Mouse (Mus musculus) ES-CJ7 (cell line): ENCODE data around the gene Stard3nl.
"Not testable (repeated sequence)": the region's sequence is repeated elsewhere in the genome, so short reads cannot be mapped to it uniquely, and the experiment has no call there.

Experiments used
- DNase-seq: peaks from one replicate; pipeline ENCODE4 v3.0.0; 2011; ENCODE audit warnings: low read depth, low spot score

Gene Stard3nl

GRCm38 (mm10) chr13:19385226-19385625, 10.4 kb downstream of the Stard3nl start:
- peak; percentile 20 for DNase-seq

- no peak for DNase-seq
These were observed 14.3 kb downstream of the Stard3nl start for GRCm38 (mm10) chr13:19381112-19381828.

GRCm38 (mm10) chr13:19379313-19379712, 16.3 kb downstream of the Stard3nl start:
- DNase-seq: no peak

- DNase-seq: peak; percentile 28
These were observed 23.4 kb downstream of the Stard3nl start for GRCm38 (mm10) chr13:19372133-19372729.

GRCm38 (mm10) chr13:19368817-19369216, 26.8 kb downstream of the Stard3nl start:
- DNase-seq: no peak

- no peak for DNase-seq
These were observed 28.1 kb downstream of the Stard3nl start for GRCm38 (mm10) chr13:19367536-19367935.

GRCm38 (mm10) chr13:19366866-19367265, 28.7 kb downstream of the Stard3nl start:
- DNase-seq: no peak

GRCm38 (mm10) chr13:19365596-19365995, 30.0 kb downstream of the Stard3nl start:
- DNase-seq: peak; percentile 64

- DNase-seq: peak; percentile 68
These were observed 31.3 kb downstream of the Stard3nl start for GRCm38 (mm10) chr13:19364245-19364772.

GRCm38 (mm10) chr13:19362358-19362757, 33.2 kb downstream of the Stard3nl start:
- DNase-seq: peak; percentile 32

GRCm38 (mm10) chr13:19358027-19358426, 37.6 kb downstream of the Stard3nl start:
- DNase-seq: no peak

- no peak for DNase-seq
These were observed 38.3 kb downstream of the Stard3nl start for GRCm38 (mm10) chr13:19357301-19357700.

GRCm38 (mm10) chr13:19356720-19357119, 38.9 kb downstream of the Stard3nl start:
- DNase-seq: no peak

- no peak for DNase-seq
These were observed 39.5 kb downstream of the Stard3nl start for GRCm38 (mm10) chr13:19356120-19356519.

GRCm38 (mm10) chr13:19352795-19353194, 42.8 kb downstream of the Stard3nl start:
- DNase-seq: no peak

- DNase-seq: not testable (repeated sequence)
These were observed 55.2 kb downstream of the Stard3nl start for GRCm38 (mm10) chr13:19340356-19340755.

GRCm38 (mm10) chr13:19336310-19336709, 59.3 kb downstream of the Stard3nl start:
- DNase-seq: not testable (repeated sequence)
